In genomic region chr13:56488012-56488411, GRCm38 (mm10) we compare ENCODE assay signal across 11 mouse cellular contexts. TPM values are rescaled to one million over a fixed set of nuclear protein-coding genes. Genes with fewer than 3 reads are reported as not detected.
"Had no signal": no experiment of that assay in that cellular context is flagged by ENCODE, and none has a peak within 500 bp of the region (broad histone marks: within the 10 kb centered on the region; RNA-seq: fewer than 3 reads in every experiment).

No protein-coding gene starts in this region.

- DNase-seq: kidney, postnatal 14 days; liver; liver, embryonic 13.5 days; liver, postnatal 0 days; lung, postnatal 14 days; retina, postnatal 1 day; thymus, postnatal 36 days had no signal

RNA-seq across cellular contexts. Expression of gene Il9, which starts 6.0 kb away (rescaled TPM):
- total RNA-seq: layer of hippocampus, postnatal 25 days; left cerebral cortex, adult 8-10 months; left cerebral cortex, postnatal 36 days; monocyte, adult 5-6 weeks had no signal

RNA-seq across cellular contexts. Expression of gene Slc25a48, which starts 49.9 kb away (rescaled TPM):
- total RNA-seq: layer of hippocampus, postnatal 25 days; monocyte, adult 5-6 weeks had no signal
